ENCODE assay signal across 14 mouse cellular contexts in the genomic region with DNA sequence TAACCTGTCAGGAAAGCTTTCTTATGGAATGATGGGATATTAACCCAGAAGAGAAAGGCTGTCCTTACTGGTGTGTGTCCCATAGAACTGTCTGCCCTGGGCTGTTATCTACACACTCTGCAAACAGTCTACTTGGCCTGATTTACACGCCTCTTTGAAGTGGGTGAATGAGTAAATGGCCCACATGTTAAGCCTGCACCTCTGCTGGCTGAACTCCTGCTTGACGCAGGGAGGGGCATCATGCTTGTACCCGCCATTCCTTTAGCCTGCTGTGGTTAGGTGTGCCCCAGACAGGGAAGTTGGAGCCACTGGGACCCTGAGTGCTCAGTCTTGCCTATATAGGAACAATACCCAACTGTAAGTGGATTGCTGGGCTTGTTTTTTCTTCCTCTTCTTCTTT.
DNase-seq lines count a peak whose midpoint lies in the region; ATAC-seq and TF ChIP-seq lines count a peak whose summit lies in the region.
"Had no signal": no experiment of that assay in that cellular context is flagged by ENCODE, and none has a peak within 500 bp of the region (broad histone marks: within the 10 kb centered on the region; RNA-seq: fewer than 3 reads in every experiment).

No protein-coding gene starts in this region.

- 0 out of 2 replicates have a peak overlapping the region, but pooled peaks have one; percentile 37 for H3K9ac ChIP-seq in heart, embryonic 13.5 days
- no peak overlapping the region for H3K9ac ChIP-seq in liver, embryonic 16.5 days (ENCODE audit: low read depth, low read length)
- H3K9ac ChIP-seq in liver, embryonic 11.5 days (ENCODE audit: low read depth, low read length) = no peak overlapping the region
- H3K9ac ChIP-seq in heart, postnatal 0 days (replicated peaks; ENCODE audit: low read depth, low read length) = no peak overlapping the region
- H3K9ac ChIP-seq in liver, postnatal 0 days (replicated peaks) = no peak overlapping the region
- H3K9ac ChIP-seq: forebrain, embryonic 12.5 days had no signal

- H3K9me3 ChIP-seq in heart, embryonic 13.5 days = no peaks in the 10 kb centered on the region
- no peaks in the 10 kb centered on the region for H3K9me3 ChIP-seq in heart, embryonic 10.5 days
- no peaks in the 10 kb centered on the region for H3K9me3 ChIP-seq in liver, embryonic 16.5 days (replicated peaks; ENCODE audit: control insufficient read depth, low read length)
- H3K9me3 ChIP-seq in liver, embryonic 11.5 days (ENCODE audit: control insufficient read depth, low read length) = no peaks in the 10 kb centered on the region
- no peaks in the 10 kb centered on the region for H3K9me3 ChIP-seq in heart, postnatal 0 days (replicated peaks; ENCODE audit: control insufficient read depth, low read length)
- no peaks in the 10 kb centered on the region for H3K9me3 ChIP-seq in liver, postnatal 0 days (ENCODE audit: low read length)
- H3K9me3 ChIP-seq: forebrain, embryonic 12.5 days; megakaryocyte, embryonic 14.5 days had no signal

- DNase-seq in heart, embryonic 10.5 days (ENCODE audit: low spot score) = no peak
- DNase-seq in liver, embryonic 11.5 days (ENCODE audit: low spot score) = no peak
- DNase-seq in heart, postnatal 0 days (ENCODE audit: low spot score) = no peak
- no peak for DNase-seq in liver, postnatal 0 days
- no peak for DNase-seq in ovary, adult 18-20 months (ENCODE audit: low spot score)
- no peak for DNase-seq in left cerebral cortex, adult 9 months (ENCODE audit: low spot score in 2 of 2)
- DNase-seq: cerebellum, adult 11 months; layer of hippocampus, postnatal 36 days had no signal

- WGBS in heart, embryonic 13.5 days = 26% methylated on average over 3 of the region's 3 CpGs
- WGBS in heart, embryonic 10.5 days = 44% methylated on average over 3 of the region's 3 CpGs
- WGBS in liver, embryonic 16.5 days (ENCODE audit: insufficient replicate concordance) = 31% methylated on average over 3 of the region's 3 CpGs
- 48% methylated on average over 3 of the region's 3 CpGs for WGBS in liver, embryonic 11.5 days
- 26% methylated on average over 3 of the region's 3 CpGs for WGBS in heart, postnatal 0 days
- WGBS in liver, postnatal 0 days (ENCODE audit: insufficient replicate concordance) = 22% methylated on average over 3 of the region's 3 CpGs

- no peak for TF ChIP-seq EP300 in heart, postnatal 0 days (IDR thresholded peaks at IDR 0.05; ENCODE audit: low read depth)
- TF ChIP-seq EP300 in liver, postnatal 0 days (IDR thresholded peaks at IDR 0.05; ENCODE audit: low read depth) = no peak

- H3K36me3 ChIP-seq in heart, embryonic 13.5 days = no peaks in the 10 kb centered on the region
- H3K36me3 ChIP-seq in heart, embryonic 10.5 days = no peaks in the 10 kb centered on the region
- no peaks in the 10 kb centered on the region for H3K36me3 ChIP-seq in liver, embryonic 16.5 days (ENCODE audit: control insufficient read depth, insufficient read depth)
- H3K36me3 ChIP-seq in liver, embryonic 11.5 days (ENCODE audit: control insufficient read depth, insufficient read depth, low read length) = no peaks in the 10 kb centered on the region
- H3K36me3 ChIP-seq in heart, postnatal 0 days (replicated peaks; ENCODE audit: control insufficient read depth, insufficient read depth, low read length) = no peaks in the 10 kb centered on the region
- no peaks in the 10 kb centered on the region for H3K36me3 ChIP-seq in liver, postnatal 0 days (replicated peaks; ENCODE audit: insufficient read depth, low read length)
- H3K36me3 ChIP-seq: forebrain, embryonic 12.5 days had no signal

- peaks cover 22% of the 10 kb centered on the region for H3K4me1 ChIP-seq in heart, embryonic 13.5 days
- peaks cover 15% of the 10 kb centered on the region for H3K4me1 ChIP-seq in heart, embryonic 10.5 days
- no peaks in the 10 kb centered on the region; the same call in 1 of the 2 replicates for H3K4me1 ChIP-seq in liver, embryonic 16.5 days (ENCODE audit: control insufficient read depth, low read depth, low read length)
- H3K4me1 ChIP-seq in liver, embryonic 11.5 days (replicated peaks; ENCODE audit: control insufficient read depth, insufficient read depth, low read length) = no peaks in the 10 kb centered on the region
- peaks cover 15% of the 10 kb centered on the region; the same call in 1 of the 2 replicates for H3K4me1 ChIP-seq in heart, postnatal 0 days (ENCODE audit: control insufficient read depth, insufficient read depth)
- no peaks in the 10 kb centered on the region for H3K4me1 ChIP-seq in liver, postnatal 0 days (ENCODE audit: insufficient read depth)
- H3K4me1 ChIP-seq: megakaryocyte, embryonic 14.5 days had no signal

- peak overlapping the region; percentile 49 for H3K4me2 ChIP-seq in heart, embryonic 13.5 days
- H3K4me2 ChIP-seq in liver, embryonic 16.5 days (ENCODE audit: low read depth, low read length) = 0 out of 2 replicates have a peak overlapping the region, but pooled peaks have one; percentile 13
- no peak overlapping the region for H3K4me2 ChIP-seq in liver, embryonic 11.5 days
- H3K4me2 ChIP-seq in heart, postnatal 0 days (ENCODE audit: low read depth, low read length) = peak overlapping the region; percentile 24
- peak overlapping the region; percentile 22; the same call in 1 of the 2 replicates for H3K4me2 ChIP-seq in liver, postnatal 0 days (ENCODE audit: low read depth, low read length)
- H3K4me2 ChIP-seq: forebrain, embryonic 12.5 days had no signal

- H3K27me3 ChIP-seq in heart, embryonic 13.5 days (replicated peaks) = no peaks in the 10 kb centered on the region
- H3K27me3 ChIP-seq in heart, embryonic 10.5 days (ENCODE audit: insufficient read depth, poor library complexity, severe bottlenecking) = no peaks in the 10 kb centered on the region
- no peaks in the 10 kb centered on the region for H3K27me3 ChIP-seq in liver, embryonic 16.5 days (ENCODE audit: control insufficient read depth, insufficient read depth, low read depth, low read length)
- no peaks in the 10 kb centered on the region for H3K27me3 ChIP-seq in liver, embryonic 11.5 days (replicated peaks; ENCODE audit: control insufficient read depth, insufficient read depth, low read length)
- H3K27me3 ChIP-seq in heart, postnatal 0 days (ENCODE audit: control insufficient read depth, insufficient read depth, low read length) = no peaks in the 10 kb centered on the region
- H3K27me3 ChIP-seq in liver, postnatal 0 days (ENCODE audit: insufficient read depth, low read length) = no peaks in the 10 kb centered on the region
- H3K27me3 ChIP-seq: forebrain, embryonic 12.5 days; megakaryocyte, embryonic 14.5 days had no signal

- 0 out of 2 replicates have a peak overlapping the region, but pooled peaks have one; percentile 13 for H3K4me3 ChIP-seq in heart, embryonic 13.5 days
- H3K4me3 ChIP-seq in heart, embryonic 10.5 days = no peak overlapping the region
- no peak overlapping the region for H3K4me3 ChIP-seq in liver, embryonic 16.5 days (ENCODE audit: low read depth, low read length)
- H3K4me3 ChIP-seq in liver, embryonic 11.5 days (ENCODE audit: low read depth, low read length) = no peak overlapping the region
- 0 out of 2 replicates have a peak overlapping the region, but pooled peaks have one; percentile 6 for H3K4me3 ChIP-seq in heart, postnatal 0 days (ENCODE audit: low read depth, low read length)
- no peak overlapping the region for H3K4me3 ChIP-seq in liver, postnatal 0 days (ENCODE audit: low read depth, low read length)
- H3K4me3 ChIP-seq: forebrain, embryonic 12.5 days; megakaryocyte, embryonic 14.5 days had no signal

- TF ChIP-seq CTCF in heart, postnatal 0 days (IDR thresholded peaks at IDR 0.05; ENCODE audit: low read depth) = no peak
- TF ChIP-seq CTCF in liver, postnatal 0 days (IDR thresholded peaks at IDR 0.05; ENCODE audit: low read depth) = no peak

- no peak for ATAC-seq in heart, embryonic 13.5 days (ENCODE audit: extremely low read depth, insufficient number of reproducible peaks, low FRiP score, low TSS enrichment)
- no peak for ATAC-seq in liver, embryonic 16.5 days (ENCODE audit: low read depth)
- no peak for ATAC-seq in liver, embryonic 11.5 days (replicated peaks; ENCODE audit: low FRiP score)
- peak; percentile 44 for ATAC-seq in heart, postnatal 0 days (ENCODE audit: insufficient read depth, low read depth)
- ATAC-seq in liver, postnatal 0 days = no peak
- ATAC-seq: hindbrain, embryonic 16.5 days; midbrain, embryonic 16.5 days had no signal

- peak overlapping the region; percentile 69 for H3K27ac ChIP-seq in heart, embryonic 13.5 days (replicated peaks)
- no peak overlapping the region for H3K27ac ChIP-seq in heart, embryonic 10.5 days
- H3K27ac ChIP-seq in liver, embryonic 16.5 days (ENCODE audit: low read length) = no peak overlapping the region
- no peak overlapping the region for H3K27ac ChIP-seq in liver, embryonic 11.5 days (ENCODE audit: low read depth, low read length)
- H3K27ac ChIP-seq in heart, postnatal 0 days (ENCODE audit: low read depth) = peak overlapping the region; percentile 64
- no peak overlapping the region for H3K27ac ChIP-seq in liver, postnatal 0 days (ENCODE audit: low read depth)
- H3K27ac ChIP-seq: forebrain, embryonic 12.5 days had no signal

Comparison
In these comparisons a context has a peak if more than half of its experiments do, and no peak if none do; other contexts are left out.
1. H3K27ac ChIP-seq: peak in heart, embryonic 13.5 days (single experiment) and heart, postnatal 0 days (single experiment); none in heart, embryonic 10.5 days (single experiment), liver, embryonic 16.5 days (single experiment), liver, embryonic 11.5 days (single experiment) and liver, postnatal 0 days (single experiment).
2. H3K4me3 ChIP-seq: peak in heart, embryonic 13.5 days (single experiment) and heart, postnatal 0 days (single experiment); none in heart, embryonic 10.5 days (single experiment), liver, embryonic 16.5 days (single experiment), liver, embryonic 11.5 days (single experiment) and liver, postnatal 0 days (single experiment).